Mouse (Mus musculus): ENCODE data around the gene Gng12. TPM values are rescaled to one million over a fixed set of nuclear protein-coding genes. Genes with fewer than 3 reads are reported as not detected.

The Gng12 gene
- polyA plus RNA-seq, 1 experiment from 2014 or later, result 73.9 TPM

GRCm38 (mm10) chr6:67021308-67021707 lies 125.1 kb downstream of the Gng12 start:
- no peak overlapping the region for H3K4me2 ChIP-seq (ENCODE audit: low read length)
- 82% methylated on average over 5 of the region's 5 CpGs for WGBS
- H3K27me3 ChIP-seq (ENCODE audit: control insufficient read depth, insufficient read depth, low read length), result no peaks in the 10 kb centered on the region
- H3K4me3 ChIP-seq (ENCODE audit: control insufficient read depth in 1 of 2, insufficient read depth in 1 of 2, low read depth in 1 of 2, low read length in 2 of 2), result no peak overlapping the region
- peaks cover 12% of the 10 kb centered on the region; the same call in 1 of the 2 replicates for H3K36me3 ChIP-seq (ENCODE audit: control insufficient read depth, insufficient read depth, low read length)
- no peaks in the 10 kb centered on the region for H3K4me1 ChIP-seq (ENCODE audit: control insufficient read depth in 2 of 2, insufficient read depth in 2 of 2, low read length in 2 of 2)
- ATAC-seq (ENCODE audit: insufficient number of reproducible peaks, insufficient read depth, low FRiP score, low read depth), result no peak
- no peak overlapping the region for H3K27ac ChIP-seq (replicated peaks in 1 of 2; ENCODE audit: control insufficient read depth in 1 of 2, insufficient read depth in 1 of 2, low read depth in 2 of 2, low read length in 2 of 2)
- H3K9me3 ChIP-seq (ENCODE audit: control insufficient read depth, low read length), result no peaks in the 10 kb centered on the region
- H3K9ac ChIP-seq (ENCODE audit: low read length), result no peak overlapping the region

- no peaks in the 10 kb centered on the region for H3K9me3 ChIP-seq (ENCODE audit: control insufficient read depth, low read length)
- H3K4me3 ChIP-seq (ENCODE audit: control insufficient read depth in 1 of 2, insufficient read depth in 1 of 2, low read depth in 1 of 2, low read length in 2 of 2), result no peak overlapping the region
- ATAC-seq (ENCODE audit: insufficient number of reproducible peaks, insufficient read depth, low FRiP score, low read depth), result no peak
- H3K27ac ChIP-seq (replicated peaks in 1 of 2; ENCODE audit: control insufficient read depth in 1 of 2, insufficient read depth in 1 of 2, low read depth in 2 of 2, low read length in 2 of 2), result no peak overlapping the region
- H3K36me3 ChIP-seq (ENCODE audit: control insufficient read depth, insufficient read depth, low read length), result no peaks in the 10 kb centered on the region
- H3K27me3 ChIP-seq (ENCODE audit: control insufficient read depth, insufficient read depth, low read length), result no peaks in the 10 kb centered on the region
- H3K4me2 ChIP-seq (ENCODE audit: low read length), result no peak overlapping the region
- WGBS, result 81% methylated on average over 4 of the region's 4 CpGs
- H3K9ac ChIP-seq (ENCODE audit: low read length), result no peak overlapping the region
- H3K4me1 ChIP-seq (ENCODE audit: control insufficient read depth in 2 of 2, insufficient read depth in 2 of 2, low read length in 2 of 2), result no peaks in the 10 kb centered on the region
Observed at GRCm38 (mm10) chr6:67023729-67024128, 127.5 kb downstream of the Gng12 start.

- no peaks in the 10 kb centered on the region for H3K4me1 ChIP-seq (ENCODE audit: control insufficient read depth in 2 of 2, insufficient read depth in 2 of 2, low read length in 2 of 2)
- no peaks in the 10 kb centered on the region for H3K36me3 ChIP-seq (ENCODE audit: control insufficient read depth, insufficient read depth, low read length)
- no peak for ATAC-seq (ENCODE audit: insufficient number of reproducible peaks, insufficient read depth, low FRiP score, low read depth)
- no peak overlapping the region for H3K27ac ChIP-seq (replicated peaks in 1 of 2; ENCODE audit: control insufficient read depth in 1 of 2, insufficient read depth in 1 of 2, low read depth in 2 of 2, low read length in 2 of 2)
- H3K9ac ChIP-seq (ENCODE audit: low read length), result no peak overlapping the region
- 79% methylated on average over 3 of the region's 3 CpGs for WGBS
- no peaks in the 10 kb centered on the region for H3K27me3 ChIP-seq (ENCODE audit: control insufficient read depth, insufficient read depth, low read length)
- H3K9me3 ChIP-seq (ENCODE audit: control insufficient read depth, low read length), result no peaks in the 10 kb centered on the region
- H3K4me2 ChIP-seq (ENCODE audit: low read length), result no peak overlapping the region
- H3K4me3 ChIP-seq (ENCODE audit: control insufficient read depth in 1 of 2, insufficient read depth in 1 of 2, low read depth in 1 of 2, low read length in 2 of 2), result no peak overlapping the region
Observed at GRCm38 (mm10) chr6:67026661-67027060, 130.5 kb downstream of the Gng12 start.

GRCm38 (mm10) chr6:67027438-67028142 lies 131.4 kb downstream of the Gng12 start:
- no peak overlapping the region for H3K4me3 ChIP-seq (ENCODE audit: control insufficient read depth in 1 of 2, insufficient read depth in 1 of 2, low read depth in 1 of 2, low read length in 2 of 2)
- 77% methylated on average over 9 of the region's 9 CpGs for WGBS
- no peaks in the 10 kb centered on the region for H3K4me1 ChIP-seq (ENCODE audit: control insufficient read depth in 2 of 2, insufficient read depth in 2 of 2, low read length in 2 of 2)
- H3K4me2 ChIP-seq (ENCODE audit: low read length), result no peak overlapping the region
- H3K27ac ChIP-seq (replicated peaks in 1 of 2; ENCODE audit: control insufficient read depth in 1 of 2, insufficient read depth in 1 of 2, low read depth in 2 of 2, low read length in 2 of 2), result no peak overlapping the region
- no peak overlapping the region for H3K9ac ChIP-seq (ENCODE audit: low read length)
- no peaks in the 10 kb centered on the region for H3K36me3 ChIP-seq (ENCODE audit: control insufficient read depth, insufficient read depth, low read length)
- H3K27me3 ChIP-seq (ENCODE audit: control insufficient read depth, insufficient read depth, low read length), result no peaks in the 10 kb centered on the region
- no peaks in the 10 kb centered on the region for H3K9me3 ChIP-seq (ENCODE audit: control insufficient read depth, low read length)
- no peak for ATAC-seq (ENCODE audit: insufficient number of reproducible peaks, insufficient read depth, low FRiP score, low read depth)

GRCm38 (mm10) chr6:67029312-67029950 lies 133.2 kb downstream of the Gng12 start:
- H3K4me1 ChIP-seq (ENCODE audit: control insufficient read depth in 2 of 2, insufficient read depth in 2 of 2, low read length in 2 of 2), result no peaks in the 10 kb centered on the region
- no peak overlapping the region for H3K9ac ChIP-seq (ENCODE audit: low read length)
- no peak overlapping the region for H3K27ac ChIP-seq (replicated peaks in 1 of 2; ENCODE audit: control insufficient read depth in 1 of 2, insufficient read depth in 1 of 2, low read depth in 2 of 2, low read length in 2 of 2)
- H3K27me3 ChIP-seq (ENCODE audit: control insufficient read depth, insufficient read depth, low read length), result no peaks in the 10 kb centered on the region
- no peak overlapping the region for H3K4me2 ChIP-seq (ENCODE audit: low read length)
- no peaks in the 10 kb centered on the region for H3K36me3 ChIP-seq (ENCODE audit: control insufficient read depth, insufficient read depth, low read length)
- 42% methylated on average over 5 of the region's 5 CpGs for WGBS
- ATAC-seq (ENCODE audit: insufficient number of reproducible peaks, insufficient read depth, low FRiP score, low read depth), result no peak
- H3K4me3 ChIP-seq (ENCODE audit: control insufficient read depth in 1 of 2, insufficient read depth in 1 of 2, low read depth in 1 of 2, low read length in 2 of 2), result no peak overlapping the region
- no peaks in the 10 kb centered on the region for H3K9me3 ChIP-seq (ENCODE audit: control insufficient read depth, low read length)

- ATAC-seq (ENCODE audit: insufficient number of reproducible peaks, insufficient read depth, low FRiP score, low read depth), result no peak
- no peaks in the 10 kb centered on the region for H3K36me3 ChIP-seq (ENCODE audit: control insufficient read depth, insufficient read depth, low read length)
- 36% methylated on average over 3 of the region's 3 CpGs for WGBS
- H3K4me1 ChIP-seq (ENCODE audit: control insufficient read depth in 2 of 2, insufficient read depth in 2 of 2, low read length in 2 of 2), result no peaks in the 10 kb centered on the region
- H3K4me3 ChIP-seq (ENCODE audit: control insufficient read depth in 1 of 2, insufficient read depth in 1 of 2, low read depth in 1 of 2, low read length in 2 of 2), result no peak overlapping the region
- H3K9ac ChIP-seq (ENCODE audit: low read length), result no peak overlapping the region
- no peaks in the 10 kb centered on the region for H3K27me3 ChIP-seq (ENCODE audit: control insufficient read depth, insufficient read depth, low read length)
- no peaks in the 10 kb centered on the region for H3K9me3 ChIP-seq (ENCODE audit: control insufficient read depth, low read length)
- H3K4me2 ChIP-seq (ENCODE audit: low read length), result no peak overlapping the region
- no peak overlapping the region for H3K27ac ChIP-seq (replicated peaks in 1 of 2; ENCODE audit: control insufficient read depth in 1 of 2, insufficient read depth in 1 of 2, low read depth in 2 of 2, low read length in 2 of 2)
Observed at GRCm38 (mm10) chr6:67029987-67030386, 133.8 kb downstream of the Gng12 start.

GRCm38 (mm10) chr6:67030416-67030815 lies 134.2 kb downstream of the Gng12 start:
- Histone ChIP-seq H3K27ac (replicated peaks in 1 of 2; ENCODE audit: control insufficient read depth in 1 of 2, insufficient read depth in 1 of 2, low read depth in 2 of 2, low read length in 2 of 2) (no peak overlapping the region), H3K4me2 (ENCODE audit: low read length) (no peak overlapping the region), H3K36me3 (ENCODE audit: control insufficient read depth, insufficient read depth, low read length) (no peaks in the 10 kb centered on the region), H3K9me3 (ENCODE audit: control insufficient read depth, low read length) (no peaks in the 10 kb centered on the region), H3K27me3 (ENCODE audit: control insufficient read depth, insufficient read depth, low read length) (no peaks in the 10 kb centered on the region), H3K4me3 (ENCODE audit: control insufficient read depth in 1 of 2, insufficient read depth in 1 of 2, low read depth in 1 of 2, low read length in 2 of 2) (no peak overlapping the region), H3K4me1 (ENCODE audit: control insufficient read depth in 2 of 2, insufficient read depth in 2 of 2, low read length in 2 of 2) (peaks cover 2% of the 10 kb centered on the region in 2 experiments), H3K9ac (ENCODE audit: low read length) (no peak overlapping the region)
- 27% methylated on average over 2 of the region's 2 CpGs for WGBS
- no peak for ATAC-seq (ENCODE audit: insufficient number of reproducible peaks, insufficient read depth, low FRiP score, low read depth)
